Comparison of ENCODE assay signal across 12 mouse cellular contexts in the genomic region with DNA sequence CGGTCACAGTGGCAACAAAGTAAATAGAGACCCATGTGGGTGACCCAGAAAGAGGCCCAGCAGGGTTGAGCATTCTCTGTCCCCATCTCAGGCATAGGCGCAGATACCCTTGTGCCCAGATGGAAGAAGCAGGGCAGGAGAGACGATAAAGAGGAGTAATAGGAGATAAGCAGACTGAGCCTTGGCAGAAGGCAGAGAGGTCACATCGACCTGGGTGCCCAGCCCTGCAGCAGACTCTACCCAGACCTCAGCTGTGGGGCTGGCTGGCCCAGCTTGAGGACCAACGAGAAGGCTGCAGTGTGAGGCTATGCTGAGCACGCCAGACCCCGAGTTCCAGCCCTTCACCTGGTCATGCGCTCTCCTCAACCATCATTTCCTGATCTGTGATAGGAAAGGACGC.
"Had no signal": no experiment of that assay in that cellular context is flagged by ENCODE, and none has a peak within 500 bp of the region (broad histone marks: within the 10 kb centered on the region; RNA-seq: fewer than 3 reads in every experiment).

No protein-coding gene starts in this region.

- DNase-seq: retina, postnatal 1 day; right cerebral cortex, adult 18-20 months; right cerebral cortex, postnatal 14 days; right cerebral cortex, postnatal 25 days; right cerebral cortex, postnatal 4 days; spleen, adult 18-20 months; thymus, adult 18-20 months; thymus, adult 2 months; thymus, postnatal 14 days; thymus, postnatal 25 days; thymus, postnatal 36 days; thymus, postnatal 4 days had no signal
